Mouse (Mus musculus): ENCODE data around the gene Etl4.

DNA sequence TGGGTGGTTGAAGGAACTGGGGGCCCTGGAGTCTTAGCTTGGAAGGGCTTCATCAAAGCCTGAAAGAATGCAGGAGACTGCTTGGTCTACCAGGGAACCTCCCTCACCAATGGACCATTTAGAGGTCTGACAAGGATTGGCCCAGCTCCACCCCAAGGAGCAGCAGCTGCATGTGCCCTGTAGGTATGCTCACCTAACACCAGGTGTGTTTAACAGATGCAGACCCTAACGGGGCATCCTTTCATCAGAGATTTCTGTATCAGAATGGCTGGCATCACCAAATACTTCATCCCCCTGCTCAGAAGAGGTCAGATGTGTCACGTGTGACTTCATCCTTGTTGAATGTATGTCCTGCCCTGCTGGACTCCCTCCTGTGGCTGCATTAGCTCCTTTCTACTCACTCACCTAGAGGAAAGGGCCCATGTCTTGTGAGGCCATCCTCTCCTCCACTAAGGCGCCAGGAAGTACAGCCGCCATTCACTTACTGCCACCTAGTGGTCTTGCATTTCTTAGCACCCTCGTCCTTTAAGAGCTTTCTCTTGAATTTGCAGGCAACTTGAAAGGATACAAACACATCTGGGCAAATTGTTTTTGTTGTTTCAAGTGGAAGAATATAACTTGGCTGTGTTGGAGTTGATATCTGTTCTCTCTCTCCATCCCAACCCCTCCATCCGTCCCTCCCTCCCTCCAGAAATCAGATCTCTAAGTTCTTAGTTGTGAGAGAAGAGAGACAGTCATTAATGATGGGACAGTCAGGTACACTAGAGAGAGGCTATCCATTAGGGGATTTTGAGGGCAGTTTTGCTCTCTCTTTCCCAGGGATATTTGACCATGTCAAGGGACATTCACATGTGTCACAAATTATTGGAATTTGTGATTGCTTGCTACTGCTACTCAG lies 870.2 kb downstream of the Etl4 start:
- TF ChIP-seq CTCF (IDR thresholded peaks at IDR 0.05; ENCODE audit: control insufficient read depth, insufficient read depth, low read length): peak; percentile 56
- no peak for TF ChIP-seq POLR2A (IDR thresholded peaks at IDR 0.05; ENCODE audit: borderline replicate concordance, control insufficient read depth, low read depth, low read length)

Data from bone marrow, adult 2 months (tissue).